Mouse (Mus musculus) bone marrow, adult 2 months (tissue): ENCODE results near the gene Slc7a5.

Experiments used
- CTCF ChIP-seq: fragments of 200-500 bp; IDR thresholded peaks from 2 replicates; pipeline ENCODE4 v1.5.1; 2011; ENCODE audit warnings: low read length, control low read depth; ENCODE audit not compliant: control insufficient read depth, insufficient read depth
- POLR2A ChIP-seq: fragments of 200-500 bp; IDR thresholded peaks from 2 replicates; pipeline ENCODE4 v1.6.1; 2011; ENCODE audit warnings: low read depth, mild to moderate bottlenecking, control low read depth, low read length, borderline replicate concordance; ENCODE audit not compliant: control insufficient read depth

- TF ChIP-seq POLR2A (no peak), CTCF (no peak)
These were observed 44.6 kb upstream of the Slc7a5 start for GRCm38 (mm10) chr8:121952122-121952521.
